Mouse (Mus musculus): ENCODE measurements around the gene Ush1g. TPM values are rescaled to one million over a fixed set of nuclear protein-coding genes. Genes with fewer than 3 reads are reported as not detected.

Gene Ush1g
- total RNA-seq, 2 experiments from 2014 or later: not detected

- no peak for ATAC-seq (replicated peaks; ENCODE audit: low FRiP score, low TSS enrichment, poor library complexity, severe bottlenecking)
These were observed 47.1 kb downstream of the Ush1g start for GRCm38 (mm10) chr11:115274771-115275170.

- no peak for ATAC-seq (replicated peaks; ENCODE audit: low FRiP score, low TSS enrichment, poor library complexity, severe bottlenecking)
These were observed 47.7 kb downstream of the Ush1g start for GRCm38 (mm10) chr11:115274178-115274577.

GRCm38 (mm10) chr11:115273735-115274134, 48.1 kb downstream of the Ush1g start:
- no peak for ATAC-seq (replicated peaks; ENCODE audit: low FRiP score, low TSS enrichment, poor library complexity, severe bottlenecking)

- ATAC-seq (replicated peaks; ENCODE audit: low FRiP score, low TSS enrichment, poor library complexity, severe bottlenecking): no peak
These were observed 48.8 kb downstream of the Ush1g start for GRCm38 (mm10) chr11:115272894-115273498.

- ATAC-seq (replicated peaks; ENCODE audit: low FRiP score, low TSS enrichment, poor library complexity, severe bottlenecking): no peak
These were observed 50.4 kb downstream of the Ush1g start for GRCm38 (mm10) chr11:115271481-115271880.

- no peak for ATAC-seq (replicated peaks; ENCODE audit: low FRiP score, low TSS enrichment, poor library complexity, severe bottlenecking)
These were observed 50.8 kb downstream of the Ush1g start for GRCm38 (mm10) chr11:115271052-115271451.

- ATAC-seq (replicated peaks; ENCODE audit: low FRiP score, low TSS enrichment, poor library complexity, severe bottlenecking): peak; percentile 35; the same call in 1 of the 2 replicates
These were observed 51.5 kb downstream of the Ush1g start for GRCm38 (mm10) chr11:115270148-115270861.

- no peak for ATAC-seq (replicated peaks; ENCODE audit: low FRiP score, low TSS enrichment, poor library complexity, severe bottlenecking)
These were observed 52.3 kb downstream of the Ush1g start for GRCm38 (mm10) chr11:115269330-115270066.

- ATAC-seq (replicated peaks; ENCODE audit: low FRiP score, low TSS enrichment, poor library complexity, severe bottlenecking): no peak
These were observed 53.9 kb downstream of the Ush1g start for GRCm38 (mm10) chr11:115267958-115268357.

- no peak for ATAC-seq (replicated peaks; ENCODE audit: low FRiP score, low TSS enrichment, poor library complexity, severe bottlenecking)
These were observed 54.6 kb downstream of the Ush1g start, which contains the start of gene Grin2c for GRCm38 (mm10) chr11:115267061-115267883. Grin2c (minus strand) TSS chr11:115267243.

GRCm38 (mm10) chr11:115266400-115266778, 55.5 kb downstream of the Ush1g start:
- no peak for ATAC-seq (replicated peaks; ENCODE audit: low FRiP score, low TSS enrichment, poor library complexity, severe bottlenecking)

- no peak for ATAC-seq (replicated peaks; ENCODE audit: low FRiP score, low TSS enrichment, poor library complexity, severe bottlenecking)
These were observed 56.0 kb downstream of the Ush1g start for GRCm38 (mm10) chr11:115265771-115266399.

Other genes with a start within 250 kb of the Ush1g start
- 24.4 and 34.3 TPM in 2 replicates for gene Rab37, start 230.6 kb downstream of the Ush1g start, total RNA-seq (2014; fragmentation: Nextera tagmentation)
- 23.5 and 74.4 TPM in 2 replicates for gene Rab37, start 230.6 kb downstream of the Ush1g start, total RNA-seq (2017)
- 2.1 TPM in 1 of 2 replicates, not detected in the other for gene Cd300lf, start 188.0 kb downstream of the Ush1g start, total RNA-seq (2014; fragmentation: Nextera tagmentation)
- gene Cd300lf, start 188.0 kb downstream of the Ush1g start, total RNA-seq (2017): 1.0 and 3.4 TPM in 2 replicates
- 20.4 and 22.2 TPM in 2 replicates for gene Slc9a3r1, start 158.7 kb downstream of the Ush1g start, total RNA-seq (2014; fragmentation: Nextera tagmentation)
- gene Slc9a3r1, start 158.7 kb downstream of the Ush1g start, total RNA-seq (2017): 25.9 and 28.3 TPM in 2 replicates
- gene Tmem104, start 134.6 kb downstream of the Ush1g start, total RNA-seq (2014; fragmentation: Nextera tagmentation): 5.0 and 10.1 TPM in 2 replicates
- gene Tmem104, start 134.6 kb downstream of the Ush1g start, total RNA-seq (2017): 1.8 and 7.9 TPM in 2 replicates
- gene Nat9, start 134.2 kb downstream of the Ush1g start, total RNA-seq (2014; fragmentation: Nextera tagmentation): 15.0 and 24.9 TPM in 2 replicates
- gene Nat9, start 134.2 kb downstream of the Ush1g start, total RNA-seq (2017): 19.4 and 51.5 TPM in 2 replicates
- gene Grin2c, start 54.8 kb downstream of the Ush1g start, total RNA-seq (2014; fragmentation: Nextera tagmentation): not detected in 2 replicates
- not detected in 2 replicates for gene Grin2c, start 54.8 kb downstream of the Ush1g start, total RNA-seq (2017)
- gene Fdxr, start 45.0 kb downstream of the Ush1g start, total RNA-seq (2014; fragmentation: Nextera tagmentation): 17.0 and 18.6 TPM in 2 replicates
- 5.9 and 20.8 TPM in 2 replicates for gene Fdxr, start 45.0 kb downstream of the Ush1g start, total RNA-seq (2017)
- 0.17 TPM in 1 of 2 replicates, not detected in the other for gene Fads6, start 24.4 kb downstream of the Ush1g start, total RNA-seq (2014; fragmentation: Nextera tagmentation)
- 0.38 TPM in 1 of 2 replicates, not detected in the other for gene Fads6, start 24.4 kb downstream of the Ush1g start, total RNA-seq (2017)
- gene Otop2, start 14.9 kb downstream of the Ush1g start, total RNA-seq (2014; fragmentation: Nextera tagmentation): not detected in 2 replicates
- gene Otop2, start 14.9 kb downstream of the Ush1g start, total RNA-seq (2017): not detected in 2 replicates
- gene Otop3, start 12.7 kb upstream of the Ush1g start, total RNA-seq (2014; fragmentation: Nextera tagmentation): not detected in 2 replicates
- not detected in 2 replicates for gene Otop3, start 12.7 kb upstream of the Ush1g start, total RNA-seq (2017)
- 0.17 TPM in 1 of 2 replicates, not detected in the other for gene Hid1, start 45.7 kb upstream of the Ush1g start, total RNA-seq (2014; fragmentation: Nextera tagmentation)
- not detected in 2 replicates for gene Hid1, start 45.7 kb upstream of the Ush1g start, total RNA-seq (2017)
- gene Cdr2l, start 59.9 kb upstream of the Ush1g start, total RNA-seq (2014; fragmentation: Nextera tagmentation): not detected in 2 replicates
- 0.38 TPM in 1 of 2 replicates, not detected in the other for gene Cdr2l, start 59.9 kb upstream of the Ush1g start, total RNA-seq (2017)
- gene Mrpl58, start 81.7 kb upstream of the Ush1g start, total RNA-seq (2014; fragmentation: Nextera tagmentation): 81.8 and 92.4 TPM in 2 replicates
- 56.9 and 64.4 TPM in 2 replicates for gene Mrpl58, start 81.7 kb upstream of the Ush1g start, total RNA-seq (2017)
- gene Atp5h, start 97.9 kb upstream of the Ush1g start, total RNA-seq (2014; fragmentation: Nextera tagmentation): 864 and 908 TPM in 2 replicates
- gene Atp5h, start 97.9 kb upstream of the Ush1g start, total RNA-seq (2017): 793 and 990 TPM in 2 replicates
- gene Kctd2, start 98.1 kb upstream of the Ush1g start, total RNA-seq (2014; fragmentation: Nextera tagmentation): 17.4 and 18.4 TPM in 2 replicates
- gene Kctd2, start 98.1 kb upstream of the Ush1g start, total RNA-seq (2017): 10.9 and 13.0 TPM in 2 replicates
- not detected in 2 replicates for gene Trim80, start 118.5 kb upstream of the Ush1g start, total RNA-seq (2014; fragmentation: Nextera tagmentation)
- gene Trim80, start 118.5 kb upstream of the Ush1g start, total RNA-seq (2017): not detected in 2 replicates
- gene Slc16a5, start 140.4 kb upstream of the Ush1g start, total RNA-seq (2014; fragmentation: Nextera tagmentation): not detected in 2 replicates
- not detected in 2 replicates for gene Slc16a5, start 140.4 kb upstream of the Ush1g start, total RNA-seq (2017)
- 4.2 and 10.1 TPM in 2 replicates for gene Armc7, start 153.6 kb upstream of the Ush1g start, total RNA-seq (2014; fragmentation: Nextera tagmentation)
- 8.3 and 8.7 TPM in 2 replicates for gene Armc7, start 153.6 kb upstream of the Ush1g start, total RNA-seq (2017)
- 81.6 and 117 TPM in 2 replicates for gene Nt5c, start 169.8 kb upstream of the Ush1g start, total RNA-seq (2014; fragmentation: Nextera tagmentation)
- 79.8 and 101 TPM in 2 replicates for gene Nt5c, start 169.8 kb upstream of the Ush1g start, total RNA-seq (2017)
- gene Jpt1, start 192.3 kb upstream of the Ush1g start, total RNA-seq (2014; fragmentation: Nextera tagmentation): 167 and 191 TPM in 2 replicates
- 122 and 142 TPM in 2 replicates for gene Jpt1, start 192.3 kb upstream of the Ush1g start, total RNA-seq (2017)
- gene Sumo2, start 214.2 kb upstream of the Ush1g start, total RNA-seq (2014; fragmentation: Nextera tagmentation): 541 and 596 TPM in 2 replicates
- gene Sumo2, start 214.2 kb upstream of the Ush1g start, total RNA-seq (2017): 518 and 674 TPM in 2 replicates
- gene Nup85, start 242.4 kb upstream of the Ush1g start, total RNA-seq (2014; fragmentation: Nextera tagmentation): 256 and 306 TPM in 2 replicates
- gene Nup85, start 242.4 kb upstream of the Ush1g start, total RNA-seq (2017): 179 and 228 TPM in 2 replicates

Measured in megakaryocyte-erythroid progenitor cell, adult 5-6 weeks (primary cell).